Comparison of ENCODE assay signal across 35 mouse cellular contexts in the genomic region with DNA sequence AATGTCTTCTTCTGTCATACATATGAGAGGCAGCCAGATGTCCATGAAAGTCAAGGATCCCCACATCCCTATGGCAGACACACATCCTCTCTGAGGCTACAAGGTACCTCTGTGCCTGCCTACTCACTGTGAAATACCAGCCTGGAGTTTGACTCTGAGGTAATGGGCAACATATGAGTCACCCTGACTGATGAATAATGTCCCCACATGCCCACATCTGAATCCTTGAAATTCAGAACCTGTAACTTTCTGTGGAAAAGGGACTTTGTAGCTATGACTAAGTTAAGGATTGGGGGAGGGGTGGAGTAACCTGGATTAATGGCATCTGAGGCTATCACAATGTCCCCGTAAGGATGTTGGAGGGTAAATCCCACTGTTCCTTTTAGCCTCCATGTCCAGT. TPM values are rescaled to one million over a fixed set of nuclear protein-coding genes. Genes with fewer than 3 reads are reported as not detected.
A peak's percentile ranks its signal among the peaks of the same experiment; 100 is the strongest.
DNase-seq lines count a peak whose midpoint lies in the region; ATAC-seq and TF ChIP-seq lines count a peak whose summit lies in the region.
"Had no signal": no experiment of that assay in that cellular context is flagged by ENCODE, and none has a peak within 500 bp of the region (broad histone marks: within the 10 kb centered on the region; RNA-seq: fewer than 3 reads in every experiment).

No protein-coding gene starts in this region.

- H3K27me3 ChIP-seq in intestine, postnatal 0 days (replicated peaks; ENCODE audit: control insufficient read depth, insufficient read depth, low read length) = no peaks in the 10 kb centered on the region
- H3K27me3 ChIP-seq in midbrain, embryonic 11.5 days (ENCODE audit: control insufficient read depth, insufficient read depth, low read length) = no peaks in the 10 kb centered on the region
- H3K27me3 ChIP-seq: embryonic facial prominence, embryonic 12.5 days; embryonic facial prominence, embryonic 15.5 days; heart, embryonic 15.5 days; intestine, embryonic 15.5 days had no signal

- TF ChIP-seq CTCF in intestine, postnatal 0 days (IDR thresholded peaks at IDR 0.05; ENCODE audit: low read depth) = no peak

- no peak overlapping the region for H3K4me3 ChIP-seq in intestine, postnatal 0 days (ENCODE audit: low read depth, low read length)
- H3K4me3 ChIP-seq in midbrain, embryonic 11.5 days (ENCODE audit: low read depth, low read length) = no peak overlapping the region
- H3K4me3 ChIP-seq: embryonic facial prominence, embryonic 12.5 days; embryonic facial prominence, embryonic 15.5 days; heart, adult 2 months; heart, embryonic 15.5 days; hindbrain, embryonic 10.5 days; hindbrain, embryonic 13.5 days; intestine, embryonic 15.5 days had no signal

- H3K9ac ChIP-seq in intestine, postnatal 0 days (ENCODE audit: low read depth, low read length) = no peak overlapping the region
- H3K9ac ChIP-seq in midbrain, embryonic 11.5 days (ENCODE audit: low read length) = no peak overlapping the region
- H3K9ac ChIP-seq: embryonic facial prominence, embryonic 12.5 days; embryonic facial prominence, embryonic 15.5 days; forebrain, postnatal 0 days; heart, embryonic 15.5 days; hindbrain, embryonic 13.5 days; intestine, embryonic 15.5 days had no signal

- ATAC-seq in frontal cortex, adult (ENCODE audit: low TSS enrichment) = peak; percentile 50; the same call in 1 of the 2 replicates
- ATAC-seq in intestine, postnatal 0 days = no peak
- ATAC-seq in midbrain, embryonic 11.5 days (ENCODE audit: low FRiP score) = no peak
- ATAC-seq: CD4-positive, CD25-positive, alpha-beta regulatory T cell, adult 4 months; forebrain, embryonic 14.5 days; forebrain, postnatal 0 days; hindbrain, embryonic 16.5 days; intestine, embryonic 15.5 days had no signal

- H3K36me3 ChIP-seq in intestine, postnatal 0 days (ENCODE audit: control insufficient read depth, insufficient read depth) = no peaks in the 10 kb centered on the region
- no peaks in the 10 kb centered on the region for H3K36me3 ChIP-seq in midbrain, embryonic 11.5 days (ENCODE audit: control insufficient read depth, insufficient read depth, low read length)
- H3K36me3 ChIP-seq: embryonic facial prominence, embryonic 12.5 days; embryonic facial prominence, embryonic 15.5 days; heart, embryonic 15.5 days; hindbrain, embryonic 10.5 days; hindbrain, embryonic 13.5 days; intestine, embryonic 15.5 days had no signal

- WGBS in intestine, postnatal 0 days = 56% methylated on average over 1 of the region's 1 CpGs
- 60% methylated on average over 1 of the region's 1 CpGs for WGBS in midbrain, embryonic 11.5 days

- DNase-seq in adrenal gland, adult (ENCODE audit: inconsistent age in 2 of 2, low spot score in 1 of 2) = peak; percentile 24 to 72
- DNase-seq in adrenal gland, postnatal 25 days = no peak
- DNase-seq in frontal cortex, postnatal 14 days (ENCODE audit: low spot score in 2 of 2) = no peak
- peak; percentile 20 for DNase-seq in Muller cell, postnatal 12 days (ENCODE audit: inconsistent ontology term)
- no peak for DNase-seq in midbrain, embryonic 11.5 days (ENCODE audit: low spot score, missing footprints)
- DNase-seq: adrenal gland, postnatal 14 days; cerebellum, adult 11 months; cerebellum, adult 2 months; cerebellum, adult 9-11 months; cerebellum, postnatal 25 days; forebrain, postnatal 0 days; gastrocnemius, postnatal 10 days; gastrocnemius, postnatal 36 days; heart, adult 2 months; heart, postnatal 10 days; heart, postnatal 36 days; kidney, adult 18-20 months had no signal

- no peaks in the 10 kb centered on the region for H3K4me1 ChIP-seq in intestine, postnatal 0 days (replicated peaks; ENCODE audit: control insufficient read depth, insufficient read depth, low read length)
- H3K4me1 ChIP-seq in midbrain, embryonic 11.5 days (ENCODE audit: control insufficient read depth, insufficient read depth, low read length) = no peaks in the 10 kb centered on the region
- H3K4me1 ChIP-seq: embryonic facial prominence, embryonic 12.5 days; embryonic facial prominence, embryonic 15.5 days; heart, embryonic 15.5 days; hindbrain, embryonic 10.5 days; hindbrain, embryonic 13.5 days; intestine, embryonic 15.5 days had no signal

- H3K4me2 ChIP-seq in intestine, postnatal 0 days (replicated peaks; ENCODE audit: low read depth) = no peak overlapping the region
- no peak overlapping the region for H3K4me2 ChIP-seq in midbrain, embryonic 11.5 days
- H3K4me2 ChIP-seq: embryonic facial prominence, embryonic 12.5 days; embryonic facial prominence, embryonic 15.5 days; heart, embryonic 11.5 days; heart, embryonic 15.5 days; hindbrain, embryonic 13.5 days; intestine, embryonic 15.5 days had no signal

- H3K9me3 ChIP-seq in intestine, postnatal 0 days (ENCODE audit: control insufficient read depth) = no peaks in the 10 kb centered on the region
- H3K9me3 ChIP-seq in midbrain, embryonic 11.5 days (ENCODE audit: control insufficient read depth, low read length) = no peaks in the 10 kb centered on the region
- H3K9me3 ChIP-seq: embryonic facial prominence, embryonic 12.5 days; embryonic facial prominence, embryonic 15.5 days; heart, embryonic 15.5 days; hindbrain, embryonic 10.5 days; hindbrain, embryonic 13.5 days; intestine, embryonic 15.5 days had no signal

- H3K27ac ChIP-seq in intestine, postnatal 0 days (ENCODE audit: low read depth, low read length) = no peak overlapping the region
- no peak overlapping the region for H3K27ac ChIP-seq in midbrain, embryonic 11.5 days (ENCODE audit: low read depth, low read length)
- H3K27ac ChIP-seq: embryonic facial prominence, embryonic 12.5 days; embryonic facial prominence, embryonic 15.5 days; heart, adult 2 months; heart, embryonic 15.5 days; hindbrain, embryonic 10.5 days; hindbrain, embryonic 13.5 days; intestine, embryonic 15.5 days had no signal

RNA-seq across cellular contexts. Expression of gene C1ql2, which starts 23.3 kb away (rescaled TPM):
- total RNA-seq in adrenal gland, postnatal 25 days (2021) = not detected in 2 replicates
- not detected in 2 replicates for polyA plus RNA-seq in intestine, postnatal 0 days (2015; fragmentation: Nextera tagmentation; extraction: Ambion mirVana)
- polyA plus RNA-seq in midbrain, embryonic 11.5 days (2014; fragmentation: Nextera tagmentation; extraction: Ambion mirVana) = 0.62 and 0.77 TPM in 2 replicates
- total RNA-seq: adrenal gland, postnatal 14 days; common myeloid progenitor, adult 5-6 weeks; gastrocnemius, adult 18-20 months; gastrocnemius, postnatal 10 days; gastrocnemius, postnatal 36 days; granulocyte monocyte progenitor cell, adult 5-6 weeks; heart, adult 2 months; heart, postnatal 10 days; heart, postnatal 36 days; MEL had no signal
- polyA plus RNA-seq: C2C12; CD4-positive, CD25-positive, alpha-beta regulatory T cell, adult 4 months; embryonic facial prominence, embryonic 15.5 days; forebrain, embryonic 11.5 days; heart, adult 2 months; heart, embryonic 11.5 days; heart, embryonic 15.5 days; intestine, embryonic 15.5 days had no signal

Comparison
In these comparisons a context has a peak if more than half of its experiments do, and no peak if none do; other contexts are left out.
1. DNase-seq: peak in adrenal gland, adult (2 of 2) and Muller cell, postnatal 12 days (single experiment); none in adrenal gland, postnatal 25 days (single experiment), frontal cortex, postnatal 14 days (0 of 2) and midbrain, embryonic 11.5 days (single experiment).